Mouse (Mus musculus) left cerebral cortex, postnatal 4 days (tissue): ENCODE data around the gene Ak5. TPM values are rescaled to one million over a fixed set of nuclear protein-coding genes. Genes with fewer than 3 reads are reported as not detected.

Experiments used
- DNase-seq: peaks from one replicate; pipeline ENCODE4 v3.0.0-alpha.2; 2022
- intact Hi-C: fragments of 180-260 bp; cut with DNase I; formaldehyde crosslinking; loops from one replicate; pipeline ENCODE4 v1.15.1; 2025
- total RNA-seq, 2 experiments: library from RNA; stranded (reverse); gene quantifications; 2 replicates each; pipeline ENCODE4 v1.2.3; 2021

Ak5 gene
- total RNA-seq, 2 experiments from 2014 or later: 37.3 to 47.7 TPM

DNA sequence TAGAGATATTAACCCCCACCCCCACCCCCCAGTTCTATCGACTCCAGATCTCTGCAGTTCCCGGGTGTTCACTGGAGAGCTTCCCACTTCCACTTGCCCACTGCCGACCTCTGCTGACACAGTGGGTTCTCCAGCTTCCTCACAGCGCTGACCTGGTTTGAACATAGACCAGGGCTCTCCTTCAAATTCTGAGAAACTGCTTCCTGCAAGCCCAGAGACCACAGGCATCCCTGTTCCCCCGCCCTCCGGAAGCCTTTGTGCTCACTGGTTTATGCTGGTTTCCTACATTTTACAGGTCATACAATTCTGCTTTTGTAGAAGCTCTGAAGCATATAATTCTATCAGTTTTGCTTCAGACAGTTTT lies 98.9 kb downstream of the Ak5 start:
- no peak for DNase-seq

DNA sequence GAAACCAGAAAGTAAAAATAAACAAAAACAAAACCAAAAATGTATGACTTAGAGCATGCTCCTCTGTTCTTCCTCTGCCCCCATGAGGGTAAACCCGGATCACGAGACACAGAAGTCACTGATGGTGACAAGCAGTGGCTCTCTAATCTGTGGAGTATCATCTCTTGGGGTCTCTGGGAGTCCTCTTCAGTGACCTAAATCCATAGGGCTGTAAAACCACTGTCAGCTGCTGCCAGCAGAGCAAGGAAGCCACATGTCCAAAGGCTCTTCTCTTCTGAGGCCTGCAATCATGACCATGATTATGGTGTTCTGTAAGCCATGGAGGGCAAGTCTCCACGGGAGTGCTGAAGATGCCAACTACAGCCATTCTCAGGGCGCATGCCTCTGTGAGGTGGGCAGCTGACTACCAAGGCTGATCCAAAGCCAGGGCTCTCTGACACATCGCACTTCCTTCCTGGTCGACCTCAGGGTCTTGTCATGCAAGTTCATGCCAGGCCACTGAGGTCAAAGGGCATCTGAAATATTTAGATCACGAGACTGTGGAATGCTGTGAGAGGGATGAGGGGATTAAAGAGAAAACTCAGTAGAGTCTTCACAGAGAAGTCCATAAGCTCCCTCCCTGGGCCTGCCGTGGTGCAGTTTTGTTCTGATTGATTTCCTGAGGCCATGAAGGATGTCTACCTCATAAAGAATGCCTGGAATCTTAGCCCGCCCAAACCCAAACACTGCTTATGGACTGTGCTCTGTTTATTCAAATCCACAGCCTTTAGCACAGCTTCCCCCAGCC lies 99.5 kb downstream of the Ak5 start:
- DNase-seq: no peak
- intact Hi-C loops: no loop called here

More for the DNA sequence above, 98.9 kb downstream of the Ak5 start:
- intact Hi-C loops: no loop called here

DNA sequence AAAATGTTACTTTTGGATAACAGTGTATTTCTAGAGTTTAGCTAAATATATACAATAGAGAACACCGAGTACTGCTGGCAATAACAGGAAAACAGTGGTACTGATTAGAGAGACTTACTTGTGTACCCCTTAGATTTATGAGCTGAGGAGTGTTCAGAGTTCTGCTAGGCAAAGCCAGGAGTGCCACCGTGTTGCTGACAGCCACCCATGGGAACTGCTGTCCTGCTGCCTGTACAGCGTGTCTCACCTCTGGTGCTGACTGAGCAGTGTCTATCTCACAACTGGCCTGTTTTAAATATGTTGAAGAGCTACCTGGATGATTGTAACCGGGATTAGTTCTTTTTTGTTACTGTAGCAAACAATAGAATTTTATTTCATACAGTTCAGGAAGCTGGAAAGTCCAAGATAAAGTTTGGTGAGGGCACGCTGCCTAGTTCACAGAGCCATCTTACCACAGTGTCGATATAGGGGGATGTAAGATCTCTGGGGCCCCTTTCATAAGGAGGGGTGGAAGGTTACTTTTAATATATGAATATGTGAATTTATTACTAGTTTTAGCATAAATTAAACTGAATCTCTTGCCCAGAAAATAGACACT lies 103.5 kb downstream of the Ak5 start:
- intact Hi-C loops: no loop called here
- DNase-seq: no peak

DNA sequence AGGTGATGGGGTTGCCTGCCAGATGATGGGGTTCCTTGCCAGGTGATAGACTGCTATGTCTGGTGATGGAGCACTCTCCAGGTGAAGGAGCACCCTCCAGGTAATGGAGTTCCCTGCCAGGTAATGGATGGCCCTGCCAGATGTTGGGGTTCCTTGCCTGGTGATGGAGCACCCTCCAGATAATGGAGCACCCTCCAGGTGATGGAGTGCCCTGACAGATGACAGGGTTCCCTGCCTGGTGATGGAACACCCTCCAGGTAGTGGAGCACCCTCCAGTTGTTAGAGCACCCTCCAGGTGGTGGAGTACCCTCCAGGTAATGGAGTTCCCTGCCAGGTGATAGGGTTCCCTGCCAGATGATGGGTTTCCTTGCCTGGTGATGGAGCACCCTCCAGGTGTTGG lies 104.3 kb downstream of the Ak5 start:
- no peak for DNase-seq
- intact Hi-C loops: no loop called here

DNA sequence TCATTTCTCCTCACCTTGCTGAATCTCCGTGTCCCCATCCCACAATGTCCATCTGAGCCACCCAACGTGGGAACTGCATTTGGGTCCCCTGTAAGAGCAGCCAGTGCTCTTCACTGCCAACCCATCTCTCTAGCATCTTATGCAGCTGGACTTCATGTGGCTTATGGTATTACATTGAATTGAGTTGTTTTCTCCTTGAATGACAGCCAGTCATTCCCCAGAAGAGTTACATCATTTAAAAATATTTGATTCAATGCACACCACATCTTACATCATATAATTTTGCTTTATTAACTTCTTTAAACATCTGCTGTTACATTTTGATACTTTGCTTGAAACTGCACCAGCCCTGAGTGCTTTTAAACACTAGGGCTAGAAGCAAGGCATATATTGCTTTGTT lies 106.5 kb downstream of the Ak5 start:
- intact Hi-C loops: no loop called here
- DNase-seq: no peak

DNA sequence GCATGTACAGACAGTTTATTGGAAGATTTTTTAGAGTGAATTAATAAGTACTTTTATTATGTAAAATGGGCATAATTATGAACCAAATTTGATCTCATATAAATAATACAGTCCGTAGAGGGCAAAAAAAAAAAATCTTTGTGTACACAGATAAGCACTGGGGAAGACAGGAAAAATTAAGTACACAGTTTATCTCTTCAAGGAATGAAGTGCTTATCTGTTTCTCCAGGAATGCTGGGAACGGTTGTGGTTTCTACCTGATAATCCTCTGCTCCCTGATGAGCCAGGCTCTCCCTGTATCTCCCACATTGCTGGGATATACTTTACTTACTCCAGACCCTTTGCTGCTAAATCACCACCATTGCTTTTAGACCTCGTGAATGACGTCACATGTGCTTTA lies 108.9 kb downstream of the Ak5 start:
- no peak for DNase-seq
- intact Hi-C loops: no loop called here

DNA sequence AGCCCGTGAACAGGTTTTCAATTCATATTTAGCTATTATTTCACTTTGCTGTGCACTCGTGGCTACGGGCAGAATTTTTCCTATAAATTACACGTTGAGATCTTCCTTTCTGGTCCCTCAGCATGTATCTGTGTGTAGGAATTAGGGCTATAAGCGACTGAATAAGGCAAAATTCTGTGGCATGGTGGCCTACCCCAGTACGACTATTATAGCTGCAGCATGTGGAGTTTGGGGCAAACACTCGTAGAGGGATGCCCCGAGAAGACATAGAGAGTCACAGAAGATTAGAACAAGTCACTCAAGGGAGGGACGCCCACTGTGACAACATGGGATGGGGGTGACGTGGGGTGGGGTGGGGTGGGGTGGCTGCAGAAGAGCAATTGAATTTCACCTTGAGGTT lies 110.1 kb downstream of the Ak5 start:
- intact Hi-C loops: no loop called here
- DNase-seq: no peak

DNA sequence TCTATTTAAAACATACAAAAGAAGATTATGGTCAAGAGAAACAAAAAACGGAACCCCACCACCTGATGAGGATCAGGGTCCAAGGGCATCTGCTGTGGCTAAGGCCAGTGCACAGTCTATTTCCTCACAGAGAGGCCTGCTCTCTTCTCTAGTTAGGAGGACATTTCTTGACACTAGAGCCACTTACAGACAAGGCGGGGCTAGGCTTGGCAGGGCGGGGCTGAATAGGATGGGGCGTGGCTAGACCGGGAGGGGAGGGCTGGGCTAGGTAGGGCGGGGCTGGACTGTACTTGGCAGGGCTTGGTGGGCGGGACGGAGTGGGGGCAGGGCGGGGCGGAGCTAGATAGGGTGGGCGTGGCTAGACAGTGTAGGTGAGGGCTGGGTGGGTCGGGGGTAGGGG lies 110.5 kb downstream of the Ak5 start:
- intact Hi-C loops: no loop called here
- DNase-seq: no peak

DNA sequence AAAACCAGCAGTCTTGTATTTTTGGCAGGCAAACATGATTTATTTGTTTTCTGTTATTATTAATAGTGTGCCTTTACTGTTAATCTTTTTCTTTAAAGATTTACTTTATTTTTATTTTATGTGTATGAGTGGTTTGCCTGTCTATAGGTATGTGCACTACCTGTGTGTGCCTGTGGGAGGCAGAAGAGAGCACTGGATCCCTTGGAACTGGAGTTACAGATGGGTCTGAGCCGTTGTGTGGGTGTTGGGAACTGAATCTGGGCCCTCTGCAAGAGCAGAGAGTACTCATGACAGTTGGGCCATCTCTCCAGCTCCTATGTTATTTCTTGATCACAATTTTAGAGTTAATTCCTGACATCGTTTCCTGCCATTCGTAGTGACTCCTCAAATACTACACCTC lies 111.2 kb downstream of the Ak5 start:
- DNase-seq: no peak

DNA sequence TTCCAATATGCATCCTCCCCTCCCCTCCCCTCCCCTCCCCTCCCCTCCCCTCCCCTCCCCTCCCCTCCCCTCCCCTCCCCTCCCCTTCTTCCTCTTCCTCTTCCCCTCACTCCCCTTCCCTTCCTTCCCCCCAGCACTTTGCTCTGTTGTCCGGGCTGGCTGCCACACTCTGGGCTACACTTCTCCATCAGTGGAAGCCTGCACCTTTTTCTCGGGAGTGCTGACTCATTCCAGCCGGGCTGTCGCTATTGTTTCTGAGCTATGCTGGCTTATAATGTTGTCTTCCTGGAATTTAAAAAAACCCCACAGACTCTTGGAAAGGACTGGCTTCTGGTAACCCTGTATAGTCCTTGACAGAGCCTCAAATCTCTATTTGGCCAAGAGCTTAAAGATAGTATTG lies 111.7 kb downstream of the Ak5 start:
- intact Hi-C loops: no loop called here
- DNase-seq: no peak

More for the DNA sequence above, 111.2 kb downstream of the Ak5 start:
- intact Hi-C loops: no loop called here

DNA sequence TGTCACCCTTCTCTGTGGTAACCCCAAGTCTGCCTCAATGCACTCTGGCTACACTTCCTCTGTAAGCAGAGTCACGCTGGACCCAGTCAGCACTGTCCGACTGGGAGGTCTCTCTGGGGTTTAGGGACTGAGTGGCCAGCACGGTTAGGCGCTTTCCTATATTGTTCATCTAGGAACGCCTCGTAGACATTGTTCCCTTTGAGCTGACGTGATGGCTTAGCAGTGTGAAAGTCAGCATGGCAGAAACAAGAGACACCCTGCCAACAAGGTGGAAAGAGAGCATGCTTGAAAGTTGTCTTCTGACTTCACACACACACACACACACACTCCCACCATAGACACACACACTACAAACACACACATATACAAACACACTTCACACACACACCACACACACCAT lies 112.9 kb downstream of the Ak5 start:
- intact Hi-C loops: no loop called here
- no peak for DNase-seq

DNA sequence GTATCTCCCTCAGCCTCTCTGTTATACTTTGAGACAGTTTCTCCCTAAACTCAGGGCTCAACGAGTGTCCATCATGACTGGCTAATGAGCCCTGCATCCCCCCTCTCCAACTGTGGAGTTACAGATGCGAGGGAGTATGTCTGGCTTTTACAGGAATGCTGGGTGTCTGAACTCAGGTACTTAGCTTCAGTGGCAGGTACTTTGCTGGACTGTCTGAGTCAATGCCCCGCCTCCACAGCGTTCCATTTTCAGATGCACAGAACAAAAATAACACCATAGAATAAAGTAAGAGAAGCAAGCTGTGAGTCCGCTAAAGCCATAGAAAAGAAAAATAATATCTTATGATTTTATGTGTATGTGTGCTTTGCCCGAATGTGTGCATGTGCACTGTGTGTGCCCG lies 113.8 kb downstream of the Ak5 start:
- no peak for DNase-seq
- intact Hi-C loops: no loop called here

DNA sequence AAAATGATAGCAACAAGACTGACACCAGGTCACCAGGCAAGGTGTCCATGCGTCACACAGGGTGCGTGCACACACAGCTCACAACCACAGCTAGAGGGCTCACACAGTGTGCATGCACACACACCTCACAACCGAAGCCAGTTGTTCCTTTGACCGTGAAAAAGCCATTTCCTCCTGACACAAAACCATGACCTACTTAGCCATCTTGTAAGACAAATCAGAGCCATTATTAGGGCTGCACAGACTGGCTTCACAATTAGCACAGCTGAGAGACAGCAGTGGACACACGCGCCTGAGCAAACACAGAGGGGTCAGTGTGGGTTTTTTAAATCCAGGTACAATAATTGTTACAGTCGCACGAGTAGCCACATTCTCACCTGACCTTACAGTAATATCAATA lies 115.5 kb downstream of the Ak5 start:
- intact Hi-C loops: no loop called here
- DNase-seq: no peak

DNA sequence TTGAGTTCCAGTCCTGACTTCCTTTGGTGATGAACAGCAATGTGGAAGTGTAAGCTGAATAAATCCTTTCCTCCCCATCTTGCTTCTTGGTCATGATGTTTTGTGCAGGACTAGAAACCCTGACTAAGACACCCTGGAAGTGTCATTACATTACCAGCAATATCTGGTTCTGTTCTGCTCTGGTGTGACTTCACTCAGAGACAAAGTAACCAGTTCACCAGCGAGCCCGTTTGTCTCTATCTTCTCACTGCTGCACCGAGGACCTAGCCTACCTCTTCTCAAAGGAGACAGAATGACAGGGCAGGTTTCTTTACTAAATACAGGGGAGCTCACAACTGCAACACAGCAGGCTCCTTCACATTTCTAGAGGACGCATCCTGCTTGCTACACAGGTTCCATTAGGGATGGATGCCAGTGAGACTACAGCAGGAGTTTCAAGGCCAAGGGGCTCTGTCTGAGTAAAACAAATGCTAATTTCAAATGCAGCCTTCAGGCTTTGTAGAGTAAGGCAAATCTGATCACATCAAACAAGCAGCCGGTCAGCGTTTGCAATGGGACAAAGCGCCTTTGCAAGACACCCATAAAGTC lies 117.5 kb downstream of the Ak5 start:
- intact Hi-C loops: no loop called here
- no peak for DNase-seq

DNA sequence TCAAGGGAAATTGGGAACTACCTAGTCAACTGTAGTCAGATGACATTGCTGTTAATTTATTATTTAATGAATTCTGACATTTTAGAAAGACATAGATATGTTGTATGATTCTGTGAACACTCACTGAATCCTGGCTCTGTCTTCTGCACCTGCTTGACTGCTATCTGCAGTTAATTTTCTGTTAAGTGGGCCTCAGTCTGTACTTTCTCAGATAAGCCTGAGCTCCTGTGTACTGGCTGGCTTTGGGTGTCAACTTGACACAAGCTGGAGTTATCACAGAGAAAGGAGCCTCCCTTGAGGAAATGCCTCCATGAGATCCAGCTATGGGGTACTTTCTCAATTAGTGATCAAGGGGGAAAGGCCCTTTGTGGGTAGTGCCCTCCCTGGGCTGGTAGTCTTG lies 118.1 kb downstream of the Ak5 start:
- no peak for DNase-seq

DNA sequence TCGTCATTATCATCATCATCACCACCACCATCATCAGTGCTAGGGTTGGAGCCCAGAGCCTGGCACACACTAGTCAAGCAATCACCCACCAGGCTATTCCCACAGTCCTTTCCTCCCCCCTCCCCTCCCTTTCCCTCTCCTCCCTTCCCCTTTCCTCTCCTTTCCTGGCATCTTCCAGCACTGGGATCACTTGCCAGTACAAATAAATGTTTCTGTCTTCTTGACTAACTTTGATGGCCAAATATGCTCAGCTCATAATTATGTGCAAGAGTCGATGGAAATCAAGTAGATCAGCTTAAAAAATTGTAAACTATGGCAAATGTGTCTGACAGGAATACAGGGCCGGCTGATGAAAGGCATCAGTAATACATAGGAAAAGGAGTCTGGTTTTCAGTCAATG lies 123.2 kb downstream of the Ak5 start:
- intact Hi-C loops: no loop called here
- no peak for DNase-seq

More for the DNA sequence above, 118.1 kb downstream of the Ak5 start:
- intact Hi-C loops: no loop called here

DNA sequence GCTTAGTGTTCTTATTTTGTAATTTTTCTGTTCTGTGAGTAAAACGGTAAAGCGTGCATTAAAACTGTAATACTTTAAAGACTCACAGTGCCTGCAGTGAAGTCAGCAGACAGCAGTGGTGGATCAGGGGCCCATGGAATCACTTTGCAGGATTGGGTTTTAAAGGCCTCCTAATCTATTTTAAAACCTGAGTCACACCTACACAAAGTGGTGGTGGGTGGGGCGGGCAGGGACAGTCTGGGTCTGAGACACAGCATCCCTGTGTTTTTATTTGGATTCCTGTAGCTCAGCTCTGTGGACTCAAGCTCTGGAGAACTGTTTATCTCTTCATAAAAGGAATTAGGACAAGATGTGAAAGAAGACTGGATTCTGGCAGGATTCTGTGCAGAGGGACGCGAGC lies 125.9 kb downstream of the Ak5 start:
- intact Hi-C loops: no loop called here
- no peak for DNase-seq

DNA sequence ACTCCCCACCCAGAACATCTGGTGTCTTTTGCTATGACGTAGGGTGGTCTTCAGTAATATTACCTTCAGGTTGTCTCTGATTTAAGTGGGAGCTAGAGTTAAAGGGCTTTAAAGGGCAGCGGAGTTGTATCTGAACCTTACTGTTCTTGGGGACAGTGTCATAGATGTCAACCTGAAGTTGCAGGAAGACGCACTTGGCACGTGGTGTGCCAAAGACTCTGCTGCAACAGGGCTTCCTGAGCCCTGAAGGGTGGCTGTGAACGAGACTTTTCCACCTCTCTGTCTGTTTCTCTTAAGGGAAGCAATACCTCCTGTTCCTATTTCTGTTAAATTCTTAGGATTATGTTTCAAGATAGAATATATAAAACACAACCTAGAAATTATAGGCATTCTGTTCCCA lies 137.8 kb downstream of the Ak5 start:
- DNase-seq: no peak
- intact Hi-C loops: no loop called here

DNA sequence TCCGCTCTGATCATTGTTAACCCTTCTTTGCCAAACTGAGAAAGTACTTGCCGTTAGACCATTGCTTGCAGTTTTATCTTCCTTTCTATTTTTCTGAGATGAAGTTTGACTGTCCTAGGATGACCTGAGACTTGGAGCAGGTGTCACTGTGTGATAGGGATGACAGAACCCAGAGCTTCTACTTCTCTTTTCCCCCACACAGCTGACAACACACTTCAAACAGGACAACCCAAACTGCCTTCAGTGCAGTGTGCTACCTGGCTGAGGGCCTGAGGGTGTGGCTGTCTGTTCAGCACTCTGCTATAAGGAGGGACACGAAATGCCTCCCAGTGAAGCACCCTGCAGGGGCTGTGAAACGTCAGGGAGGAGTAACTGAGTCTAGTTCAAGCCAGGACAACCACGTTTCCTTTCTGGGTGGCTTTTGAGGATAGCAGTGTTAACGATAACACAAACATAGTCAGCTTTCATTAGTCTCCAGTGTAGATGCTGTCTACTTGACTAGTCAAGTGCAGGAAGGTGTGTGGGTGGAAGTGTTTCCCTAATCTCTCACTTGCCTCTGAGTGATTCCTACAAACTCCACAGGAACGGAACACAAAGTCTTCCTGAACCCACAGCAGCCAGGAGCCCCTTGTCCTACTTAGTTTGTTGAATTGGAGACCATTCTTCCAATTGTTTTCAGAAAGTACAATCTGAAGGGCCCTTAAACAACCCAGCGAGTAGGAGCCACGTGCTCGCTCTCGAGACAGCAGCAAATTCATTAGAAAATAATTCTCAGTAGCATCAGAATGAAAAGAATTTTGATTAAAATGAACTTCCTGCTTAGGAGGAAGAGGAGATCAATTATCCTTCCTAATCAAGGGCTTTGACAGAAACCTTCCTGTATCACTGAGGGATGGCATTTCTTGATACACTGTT lies 138.8 kb downstream of the Ak5 start:
- no peak for DNase-seq

DNA sequence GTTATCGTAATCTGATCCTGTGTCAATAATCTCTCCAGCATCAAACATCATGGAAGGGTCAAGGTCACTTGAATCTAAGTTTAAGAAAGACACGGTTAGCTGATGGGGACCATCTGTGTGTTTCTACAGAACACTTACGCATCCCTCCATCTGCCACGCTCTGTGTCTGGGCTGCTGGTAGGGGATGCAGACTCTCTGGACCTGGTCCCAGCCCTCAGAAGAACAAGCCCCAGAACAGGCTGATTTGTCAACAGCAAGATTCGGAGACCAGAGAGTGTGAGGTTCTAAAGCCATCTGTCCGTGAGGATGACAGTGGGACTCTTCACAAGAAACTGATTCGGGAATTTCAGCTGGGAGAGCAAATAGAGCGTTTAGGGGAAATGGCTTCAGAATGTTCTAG lies 141.4 kb downstream of the Ak5 start:
- intact Hi-C loops: no loop called here
- DNase-seq: peak; percentile 15

More for the DNA sequence above, 138.8 kb downstream of the Ak5 start:
- intact Hi-C loops: no loop called here

DNA sequence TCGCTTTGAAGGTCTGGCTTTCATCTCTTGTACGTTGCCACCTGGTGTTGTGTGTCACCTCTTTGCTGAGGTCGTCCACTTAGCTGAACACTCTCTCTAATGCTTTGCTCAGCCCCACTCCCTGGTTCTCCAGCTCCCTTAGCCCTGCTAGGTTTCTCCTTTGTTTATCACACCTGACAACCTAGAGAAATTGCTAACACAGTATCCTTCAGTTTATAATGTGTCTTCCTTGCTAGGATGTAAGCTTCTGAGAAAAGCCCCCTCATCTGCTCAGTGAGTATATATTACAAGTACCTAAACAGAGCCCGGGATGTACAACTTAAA lies 144.9 kb downstream of the Ak5 start:
- intact Hi-C loops: no loop called here
- DNase-seq: no peak
